Mouse (Mus musculus) layer of hippocampus, postnatal 25 days (tissue): Measurements from ENCODE around the gene Scgb3a1. TPM values are rescaled to one million over a fixed set of nuclear protein-coding genes. Genes with fewer than 3 reads are reported as not detected.

Source experiments
- DNase-seq, 2 experiments: peaks; one replicate each; pipeline ENCODE4 v3.0.0; 2022; ENCODE audit warnings: mixed read lengths in 2 of 2, low spot score in 1 of 2; ENCODE audit errors: extremely low spot score in 1 of 2
- total RNA-seq, 2 experiments: library from RNA; stranded (reverse); gene quantifications; 2 replicates each; pipeline ENCODE4 v1.2.3; 2021

The Scgb3a1 gene
- total RNA-seq, 2 experiments from 2014 or later = 0.84 TPM; not detected in 1

- DNase-seq = no peak
These were observed 50.2 kb downstream of the Scgb3a1 start for GRCm38 (mm10) chr11:49713336-49714334.

Other genes starting within 250 kb of the Scgb3a1 start
- gene Olfr1389, start 240.5 kb upstream of the Scgb3a1 start, total RNA-seq = not detected
- gene Olfr1388, start 227.0 kb upstream of the Scgb3a1 start, total RNA-seq = under 1 TPM; 0.42 to 0.59 TPM
- gene Olfr1387, start 208.3 kb upstream of the Scgb3a1 start, total RNA-seq = not detected
- gene Olfr1386, start 198.6 kb upstream of the Scgb3a1 start, total RNA-seq = not detected
- not detected for gene Olfr1385, start 174.5 kb upstream of the Scgb3a1 start, total RNA-seq
- not detected for gene Olfr1384, start 156.9 kb upstream of the Scgb3a1 start, total RNA-seq
- gene Olfr1383, start 144.0 kb upstream of the Scgb3a1 start, total RNA-seq = under 1 TPM in 1 of 2 experiments, not detected in 1; 0.40 TPM
- gene Olfr1382, start 135.4 kb upstream of the Scgb3a1 start, total RNA-seq = not detected
- not detected for gene Olfr1381, start 120.2 kb upstream of the Scgb3a1 start, total RNA-seq
- not detected for gene Olfr1380, start 106.7 kb upstream of the Scgb3a1 start, total RNA-seq
- 1 to 10 TPM; 1.9 to 2.5 TPM for gene Flt4, start 54.3 kb upstream of the Scgb3a1 start, total RNA-seq
- gene Cnot6, start 49.1 kb downstream of the Scgb3a1 start, total RNA-seq = 10 to 100 TPM; 43.4 to 43.6 TPM
- 1 to 10 TPM; 4.2 to 5.6 TPM for gene Gfpt2, start 130.6 kb downstream of the Scgb3a1 start, total RNA-seq
- 100 to 1,000 TPM; 138 to 149 TPM for gene Mapk9, start 183.1 kb downstream of the Scgb3a1 start, total RNA-seq
- 1 to 10 TPM; 1.9 to 2.3 TPM for gene Rasgef1c, start 238.2 kb downstream of the Scgb3a1 start, total RNA-seq